Mouse (Mus musculus) liver, postnatal 0 days (tissue): ENCODE measurements around the gene Krtap28-10. TPM values are rescaled to one million over a fixed set of nuclear protein-coding genes. Genes with fewer than 3 reads are reported as not detected.
"Not testable (repeated sequence)": the region's sequence is repeated elsewhere in the genome, so short reads cannot be mapped to it uniquely, and the experiment has no call there.

Experiments used
- ATAC-seq: fragments of 200-750 bp; cut with Nextera tagmentation; 2 replicates; pipeline ENCODE4 v1.8.0; 2017; ENCODE audit warnings: mild to moderate bottlenecking, moderate library complexity
- DNase-seq: peaks from one replicate; pipeline ENCODE4 v3.0.0-alpha.2; 2016
- H3K27ac ChIP-seq: fragments of 300-500 bp; sonication (generic); 2 replicates; pipeline ENCODE4 v1.5.1; 2014; ENCODE audit warnings: antibody characterized with exemption, moderate library complexity, mild to moderate bottlenecking, low read depth
- H3K27me3 ChIP-seq: fragments of 300-500 bp; sonication (generic); 2 replicates; pipeline ENCODE4 v1.6.1; 2014; ENCODE audit warnings: low read length, control low read depth, mixed read lengths; ENCODE audit not compliant: insufficient read depth
- H3K36me3 ChIP-seq: fragments of 300-500 bp; sonication (generic); replicated peaks from 2 replicates; pipeline ENCODE4 v1.6.1; 2014; ENCODE audit warnings: mild to moderate bottlenecking, control low read depth, low read length, moderate library complexity, mixed read lengths; ENCODE audit not compliant: insufficient read depth
- H3K4me1 ChIP-seq: fragments of 300-500 bp; sonication (generic); 2 replicates; pipeline ENCODE4 v1.6.1; 2014; ENCODE audit warnings: antibody characterized with exemption, mild to moderate bottlenecking, control low read depth; ENCODE audit not compliant: insufficient read depth
- H3K4me2 ChIP-seq: fragments of 300-500 bp; sonication (generic); 2 replicates; pipeline ENCODE4 v1.6.1; 2014; ENCODE audit warnings: low read depth, mild to moderate bottlenecking, low read length, moderate library complexity, mixed read lengths
- H3K4me3 ChIP-seq: fragments of 300-500 bp; sonication (generic); 2 replicates; pipeline ENCODE4 v1.5.1; 2014; ENCODE audit warnings: low read depth, low read length
- H3K9ac ChIP-seq: fragments of 300-500 bp; sonication (generic); replicated peaks from 2 replicates; pipeline ENCODE4 v1.6.1; 2014; ENCODE audit warnings: mild to moderate bottlenecking, moderate library complexity
- H3K9me3 ChIP-seq: fragments of 300-500 bp; sonication (generic); 2 replicates; pipeline ENCODE4 v1.6.1; 2016; ENCODE audit warnings: mild to moderate bottlenecking, control low read depth, low read length, mixed read lengths
- CTCF ChIP-seq: sonication (generic); IDR thresholded peaks from 2 replicates; pipeline ENCODE4 v1.5.1; 2016; ENCODE audit warnings: antibody characterized with exemption, low read depth
- EP300 ChIP-seq: IDR thresholded peaks from 2 replicates; pipeline ENCODE4 v1.6.1; 2016; ENCODE audit warnings: antibody characterized with exemption, low read depth, mild to moderate bottlenecking
- WGBS: fragments of 180-500 bp; shearing (Covaris S2); extraction: QIAGEN DNeasy Blood & Tissue Kit; methylation state at CpG from one replicate; pipeline ENCODE4 v1.1.7; 2014; ENCODE audit not compliant: insufficient replicate concordance; 5-methylcytosine and 5-hydroxymethylcytosine counted together
- polyA plus RNA-seq: library from polyadenylated mRNA; unstranded; fragments of >200 nt; fragmentation: Nextera tagmentation; extraction: Ambion mirVana; gene quantifications from 2 replicates; pipeline ENCODE4 v1.2.1, GENCODE M21; 2015

The Krtap28-10 gene
- polyA plus RNA-seq, 1 experiment from 2014 or later = not detected

GRCm38 (mm10) chr1:83016556-83016955 is 25.7 kb downstream of the Krtap28-10 start:
- 49% methylated on average over 1 of the region's 1 CpGs for WGBS
- ATAC-seq = no peak

GRCm38 (mm10) chr1:83015329-83015879 is 26.9 kb downstream of the Krtap28-10 start:
- no peak for ATAC-seq

More at GRCm38 (mm10) chr1:83016556-83016955, 25.7 kb downstream of the Krtap28-10 start:
- no peaks in the 10 kb centered on the region for H3K9me3 ChIP-seq
- H3K4me2 ChIP-seq = no peak overlapping the region
- no peak overlapping the region for H3K4me3 ChIP-seq
- no peaks in the 10 kb centered on the region for H3K4me1 ChIP-seq
- DNase-seq = no peak
- H3K9ac ChIP-seq = no peak overlapping the region
- H3K27ac ChIP-seq = no peak overlapping the region
- no peaks in the 10 kb centered on the region for H3K36me3 ChIP-seq
- H3K27me3 ChIP-seq = no peaks in the 10 kb centered on the region
- TF ChIP-seq EP300 = no peak
- no peak for TF ChIP-seq CTCF

DNA sequence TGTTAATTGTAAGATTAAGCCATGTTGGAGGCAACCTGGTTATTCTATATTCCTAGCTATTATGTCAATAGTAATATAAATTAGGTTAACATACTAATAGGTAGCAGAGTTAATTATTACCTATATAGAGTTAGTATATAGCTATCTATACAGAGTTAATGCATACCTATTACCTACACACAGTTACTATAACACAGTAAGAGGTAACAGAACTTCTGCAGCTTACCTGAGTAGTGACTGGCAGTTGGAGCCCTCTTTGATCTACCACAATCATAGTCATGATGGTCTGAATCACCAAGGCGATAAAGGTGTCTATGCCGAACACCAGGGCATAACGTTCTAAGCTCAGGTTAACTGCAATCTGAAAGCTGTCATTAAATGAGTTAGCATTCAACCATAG is 27.8 kb downstream of the Krtap28-10 start:
- H3K36me3 ChIP-seq = no peaks in the 10 kb centered on the region
- no peak for ATAC-seq

More at GRCm38 (mm10) chr1:83015329-83015879, 26.9 kb downstream of the Krtap28-10 start:
- Histone ChIP-seq H3K27me3 (no peaks in the 10 kb centered on the region), H3K36me3 (no peaks in the 10 kb centered on the region), H3K4me2 (no peak overlapping the region), H3K27ac (no peak overlapping the region), H3K4me3 (no peak overlapping the region), H3K9me3 (no peaks in the 10 kb centered on the region), H3K9ac (no peak overlapping the region), H3K4me1 (no peaks in the 10 kb centered on the region)
- no peak for DNase-seq
- no peak for TF ChIP-seq EP300
- 64% methylated on average over 10 of the region's 10 CpGs for WGBS

DNA sequence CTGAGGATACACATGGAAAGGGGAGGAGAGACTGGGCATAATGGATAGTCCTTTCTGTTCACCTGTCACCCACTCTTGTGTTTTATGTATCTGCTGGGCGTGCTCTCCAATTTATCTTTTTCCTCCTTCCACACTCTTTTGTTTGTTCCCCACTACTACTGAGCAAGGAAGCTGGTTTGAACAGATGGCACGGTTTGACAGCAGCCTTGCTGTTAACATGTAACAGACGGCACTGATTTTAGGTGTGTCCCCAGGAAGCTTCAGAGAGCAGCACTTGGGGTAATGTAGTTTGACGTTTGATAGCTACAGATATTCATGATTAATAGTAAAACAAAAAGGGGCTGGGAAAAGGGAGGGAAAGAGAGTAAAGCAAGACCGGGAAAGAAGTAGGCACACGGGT is 34.8 kb downstream of the Krtap28-10 start:
- Histone ChIP-seq H3K9me3 (no peaks in the 10 kb centered on the region), H3K4me2 (no peak overlapping the region), H3K36me3 (no peaks in the 10 kb centered on the region), H3K4me3 (no peak overlapping the region), H3K9ac (no peak overlapping the region), H3K27ac (no peak overlapping the region), H3K4me1 (no peaks in the 10 kb centered on the region), H3K27me3 (no peaks in the 10 kb centered on the region)
- ATAC-seq (no peak), DNase-seq (no peak)
- no peak for TF ChIP-seq EP300
- no peak for TF ChIP-seq CTCF
- whole genome bisulfite sequencing = 74% methylated on average over 6 of the region's 6 CpGs

More for the DNA sequence above, 27.8 kb downstream of the Krtap28-10 start:
- no peaks in the 10 kb centered on the region for H3K9me3 ChIP-seq
- WGBS = 85% methylated on average over 3 of the region's 3 CpGs
- H3K27ac ChIP-seq = no peak overlapping the region
- H3K27me3 ChIP-seq = no peaks in the 10 kb centered on the region
- DNase-seq = no peak
- TF ChIP-seq CTCF = no peak
- no peak for TF ChIP-seq EP300
- H3K4me1 ChIP-seq = no peaks in the 10 kb centered on the region
- no peak overlapping the region for H3K9ac ChIP-seq
- H3K4me2 ChIP-seq = no peak overlapping the region
- H3K4me3 ChIP-seq = no peak overlapping the region

DNA sequence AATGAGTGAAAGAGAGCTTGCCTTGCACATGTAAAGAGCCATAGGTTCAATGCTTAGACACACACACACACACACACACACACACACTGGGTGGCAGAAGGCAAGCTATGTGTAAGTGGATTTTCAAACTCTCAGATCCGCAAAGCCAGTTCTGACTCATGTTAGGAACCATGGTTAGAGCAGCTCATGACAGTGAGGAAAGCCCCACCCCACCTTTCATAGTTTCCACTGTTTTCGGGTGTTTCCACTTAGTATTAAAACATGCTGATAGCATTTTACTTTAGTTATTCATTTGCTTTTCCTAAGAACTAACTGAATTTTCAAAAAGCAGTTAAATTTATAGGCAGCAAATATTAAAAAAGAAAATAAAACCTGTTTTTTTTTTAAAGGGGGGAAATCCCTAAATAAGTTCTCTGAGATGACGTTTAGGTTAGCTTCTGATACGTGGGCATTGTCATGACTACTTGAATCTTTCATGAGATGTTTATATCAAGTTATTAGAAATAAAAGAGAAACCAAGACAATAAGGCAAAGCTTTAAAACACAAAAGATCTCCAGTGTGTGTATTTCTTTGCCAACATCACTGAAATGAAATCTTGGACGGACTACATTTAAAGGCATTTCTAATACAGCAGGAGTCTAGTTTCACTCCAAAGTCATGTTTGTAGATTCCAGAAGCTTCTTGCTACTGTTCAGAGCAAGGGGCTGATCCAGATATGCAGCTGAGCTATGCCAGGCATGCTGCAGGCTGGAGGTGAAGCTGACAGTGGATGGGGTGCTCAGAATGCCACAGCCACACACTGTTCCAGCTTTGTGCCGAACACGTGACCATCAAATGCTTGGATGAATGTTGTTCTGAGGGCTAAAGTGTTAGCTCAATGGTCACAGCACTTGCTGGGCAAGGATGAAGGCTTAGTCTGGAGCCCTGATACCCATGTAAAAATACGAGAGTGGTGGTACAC is 35.8 kb downstream of the Krtap28-10 start:
- Histone ChIP-seq H3K36me3 (no peaks in the 10 kb centered on the region), H3K4me2 (no peak overlapping the region), H3K9me3 (no peaks in the 10 kb centered on the region), H3K4me1 (no peaks in the 10 kb centered on the region), H3K9ac (no peak overlapping the region), H3K27ac (no peak overlapping the region), H3K27me3 (no peaks in the 10 kb centered on the region), H3K4me3 (no peak overlapping the region)
- 73% methylated on average over 8 of the region's 8 CpGs for WGBS
- TF ChIP-seq EP300 (no peak), CTCF (no peak)
- ATAC-seq = no peak
- no peak for DNase-seq

- H3K9me3 ChIP-seq, H3K4me2 ChIP-seq, H3K4me1 ChIP-seq, DNase-seq, H3K36me3 ChIP-seq, H3K4me3 ChIP-seq, H3K27me3 ChIP-seq, ATAC-seq, H3K9ac ChIP-seq, H3K27ac ChIP-seq: not testable (repeated sequence)
- 87% methylated on average over 7 of the region's 9 CpGs for WGBS
Observed at GRCm38 (mm10) chr1:83000306-83000705, 42.0 kb downstream of the Krtap28-10 start, which contains the start of gene Gm47959. Gene Gm47959 (plus strand): TSS chr1:83000548.
